Mouse (Mus musculus): ENCODE data around the gene Rps27. TPM values are rescaled to one million over a fixed set of nuclear protein-coding genes. Genes with fewer than 3 reads are reported as not detected.
"Not testable (repeated sequence)": the region's sequence is repeated elsewhere in the genome, so short reads cannot be mapped to it uniquely, and the experiment has no call there.

Gene Rps27
- total RNA-seq (2021): 1,000 to 10,000 TPM; 1,294 to 1,303 TPM
- long read RNA-seq, experiment 1, transcript Rps27-201 (4 exons, 345 nt): major isoform, 135 of 136 reads
- long read RNA-seq, experiment 1, partial matches to known transcripts: 0 of 136 reads
- long read RNA-seq, experiment 1, other reads (novel, unspliced or antisense): 1 of 136 reads
- long read RNA-seq, experiment 2, transcript Rps27-201 (4 exons, 345 nt): major isoform, 105 of 107 reads
- long read RNA-seq, experiment 2, partial matches to known transcripts: 0 of 107 reads
- long read RNA-seq, experiment 2, other reads (novel, unspliced or antisense): 0 of 107 reads

GRCm38 (mm10) chr3:90213377-90213866 lies at the start of gene Rps27, which contains the start of gene Rab13:
Rps27 (minus strand) TSS chr3:90213651.
Rab13 (plus strand) TSS chr3:90213695.
- DNase-seq: peak; percentile 71

- DNase-seq: no peak
Observed at GRCm38 (mm10) chr3:90258521-90258920, 45.1 kb upstream of the Rps27 start.

- no peak for DNase-seq
Observed at GRCm38 (mm10) chr3:90256731-90257530, 43.5 kb upstream of the Rps27 start.

GRCm38 (mm10) chr3:90255784-90256353 lies 42.4 kb upstream of the Rps27 start:
- DNase-seq: no peak

- no peak for DNase-seq
Observed at GRCm38 (mm10) chr3:90255194-90255565, 41.7 kb upstream of the Rps27 start.

GRCm38 (mm10) chr3:90254419-90255193 lies 41.2 kb upstream of the Rps27 start:
- no peak for DNase-seq

GRCm38 (mm10) chr3:90253653-90254418 lies 40.4 kb upstream of the Rps27 start, which contains the start of gene Crtc2:
Crtc2 (plus strand) TSS chr3:90254163.
- peak; percentile 86 for DNase-seq

GRCm38 (mm10) chr3:90253174-90253573 lies 39.7 kb upstream of the Rps27 start:
- not testable (repeated sequence) for DNase-seq

- not testable (repeated sequence) for DNase-seq
Observed at GRCm38 (mm10) chr3:90252659-90253058, 39.2 kb upstream of the Rps27 start.

- not testable (repeated sequence) for DNase-seq
Observed at GRCm38 (mm10) chr3:90251731-90252226, 38.3 kb upstream of the Rps27 start.

GRCm38 (mm10) chr3:90250791-90251190 lies 37.3 kb upstream of the Rps27 start:
- no peak for DNase-seq

GRCm38 (mm10) chr3:90248746-90249100 lies 35.3 kb upstream of the Rps27 start:
- peak; percentile 33 for DNase-seq

GRCm38 (mm10) chr3:90247960-90248745 lies 34.7 kb upstream of the Rps27 start, which contains the start of gene Slc39a1:
Slc39a1 (plus strand) TSS chr3:90248172.
- DNase-seq: peak; percentile 87

- DNase-seq: no peak
Observed at GRCm38 (mm10) chr3:90247630-90247959, 34.1 kb upstream of the Rps27 start.

GRCm38 (mm10) chr3:90245406-90245805 lies 32.0 kb upstream of the Rps27 start:
- no peak for DNase-seq

GRCm38 (mm10) chr3:90242984-90243775 lies 29.7 kb upstream of the Rps27 start, which contains the start of gene Creb3l4:
Creb3l4 (minus strand) TSS chr3:90243512.
- peak; percentile 28 for DNase-seq

GRCm38 (mm10) chr3:90241669-90242358 lies 28.4 kb upstream of the Rps27 start:
- DNase-seq: no peak

- DNase-seq: no peak
Observed at GRCm38 (mm10) chr3:90241251-90241650, 27.8 kb upstream of the Rps27 start.

All from gastrocnemius, postnatal 10 days (tissue).